Mouse (Mus musculus): ENCODE data around the gene 2410131K14Rik. TPM values are rescaled to one million over a fixed set of nuclear protein-coding genes. Genes with fewer than 3 reads are reported as not detected.

The 2410131K14Rik gene
- 14.0 and 15.5 TPM in 2 replicates for polyA plus RNA-seq (2015; fragmentation: Nextera tagmentation; extraction: Ambion mirVana)

GRCm38 (mm10) chr5:118244606-118245443, at the start of gene 2410131K14Rik, which contains the start of gene Rnft2:
TSS of gene 2410131K14Rik (plus strand) at chr5:118245227.
TSS of gene Rnft2 (minus strand) at chr5:118245116.
- Histone ChIP-seq H3K27me3 (no peaks in the 10 kb centered on the region), H3K9me3 (replicated peaks) (no peaks in the 10 kb centered on the region), H3K36me3 (ENCODE audit: poor library complexity, severe bottlenecking) (peaks cover 41% of the 10 kb centered on the region), H3K4me3 (peak within 1 kb of the TSS; percentile 64), H3K27ac (peak within 1 kb of the TSS; percentile 66), H3K4me1 (peaks cover 28% of the 10 kb centered on the region), H3K9ac (peak within 1 kb of the TSS; percentile 80), H3K4me2 (peak within 1 kb of the TSS; percentile 91)
- ATAC-seq, result peak; percentile 100
- WGBS, result under 1% methylated on average over 68 of the region's 68 CpGs

GRCm38 (mm10) chr5:118197421-118197820, 47.6 kb upstream of the 2410131K14Rik start:
- 0 out of 2 replicates have a peak overlapping the region, but pooled peaks have one; percentile 16 for H3K27ac ChIP-seq
- ATAC-seq, result no peak; the same call in 1 of the 2 replicates
- 70% methylated on average over 13 of the region's 13 CpGs for WGBS
- no peaks in the 10 kb centered on the region for H3K27me3 ChIP-seq
- H3K4me3 ChIP-seq, result no peak overlapping the region
- H3K9me3 ChIP-seq (replicated peaks), result no peaks in the 10 kb centered on the region
- H3K4me2 ChIP-seq, result no peak overlapping the region
- no peak overlapping the region for H3K9ac ChIP-seq
- peaks cover 12% of the 10 kb centered on the region for H3K4me1 ChIP-seq
- peaks cover 26% of the 10 kb centered on the region for H3K36me3 ChIP-seq (ENCODE audit: poor library complexity, severe bottlenecking)

- H3K4me2 ChIP-seq, result no peak overlapping the region
- no peak overlapping the region for H3K4me3 ChIP-seq
- H3K27me3 ChIP-seq, result no peaks in the 10 kb centered on the region
- H3K27ac ChIP-seq, result no peak overlapping the region
- H3K4me1 ChIP-seq, result 0 out of 2 replicates have a peak, but pooled peaks cover 5% of the 10 kb centered on the region
- no peak for ATAC-seq
- 78% methylated on average over 5 of the region's 5 CpGs for WGBS
- no peak overlapping the region for H3K9ac ChIP-seq
- H3K36me3 ChIP-seq (ENCODE audit: poor library complexity, severe bottlenecking), result peaks cover 24% of the 10 kb centered on the region
- H3K9me3 ChIP-seq (replicated peaks), result no peaks in the 10 kb centered on the region
These were observed 45.4 kb upstream of the 2410131K14Rik start for GRCm38 (mm10) chr5:118199670-118200069.

DNA sequence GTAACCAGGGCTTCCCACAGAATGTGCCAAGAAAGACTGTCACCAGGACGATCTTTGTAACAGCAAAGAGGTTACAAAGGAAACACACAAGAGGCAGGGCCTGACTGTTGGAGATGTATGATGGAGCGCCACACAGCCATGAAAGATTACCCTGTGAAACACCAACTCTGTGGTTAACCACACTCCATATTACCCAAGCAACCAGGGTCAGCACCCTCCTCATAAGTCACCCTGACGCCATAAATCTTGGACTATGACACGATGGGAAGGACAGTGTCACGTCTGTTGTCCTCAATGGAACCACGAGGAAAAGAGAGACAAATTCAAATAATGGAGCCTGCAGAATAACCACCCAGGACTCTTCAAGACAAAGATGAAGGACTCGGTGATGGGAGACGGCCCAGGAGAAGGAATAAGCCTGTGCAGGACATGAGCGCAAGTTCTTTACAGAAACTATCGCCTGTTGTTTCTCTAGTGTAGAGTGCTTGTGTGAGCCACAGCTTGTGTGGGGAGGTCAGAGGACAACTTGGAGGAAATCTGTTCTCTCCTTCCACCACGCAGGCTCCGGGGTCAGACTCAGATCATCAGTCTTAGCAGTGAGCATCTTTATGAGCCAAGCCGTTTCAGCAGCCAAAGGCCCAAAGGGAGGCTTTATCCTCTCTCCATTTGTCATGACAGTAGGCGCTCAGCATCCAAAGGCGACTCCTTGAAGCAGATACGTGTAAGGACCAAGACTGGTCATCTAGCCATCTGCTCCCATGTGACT, 40.2 kb upstream of the 2410131K14Rik start:
- no peaks in the 10 kb centered on the region for H3K9me3 ChIP-seq (replicated peaks)
- H3K36me3 ChIP-seq (ENCODE audit: poor library complexity, severe bottlenecking), result peaks cover 41% of the 10 kb centered on the region
- WGBS, result 88% methylated on average over 16 of the region's 16 CpGs
- H3K4me2 ChIP-seq, result no peak overlapping the region
- no peaks in the 10 kb centered on the region for H3K4me1 ChIP-seq
- ATAC-seq, result no peak
- H3K27me3 ChIP-seq, result no peaks in the 10 kb centered on the region
- no peak overlapping the region for H3K4me3 ChIP-seq
- H3K27ac ChIP-seq, result no peak overlapping the region; the same call in 1 of the 2 replicates
- no peak overlapping the region for H3K9ac ChIP-seq

- ATAC-seq, result no peak
- H3K9me3 ChIP-seq (replicated peaks), result no peaks in the 10 kb centered on the region
- H3K4me2 ChIP-seq, result no peak overlapping the region
- WGBS, result 67% methylated on average over 8 of the region's 8 CpGs
- H3K9ac ChIP-seq, result no peak overlapping the region
- no peaks in the 10 kb centered on the region for H3K4me1 ChIP-seq
- no peaks in the 10 kb centered on the region for H3K27me3 ChIP-seq
- no peak overlapping the region for H3K4me3 ChIP-seq
- H3K36me3 ChIP-seq (ENCODE audit: poor library complexity, severe bottlenecking), result peaks cover 36% of the 10 kb centered on the region
- H3K27ac ChIP-seq, result no peak overlapping the region
These were observed 39.2 kb upstream of the 2410131K14Rik start for GRCm38 (mm10) chr5:118205852-118206251.

- Histone ChIP-seq H3K27ac (peak overlapping the region; percentile 15; the same call in 1 of the 2 replicates), H3K36me3 (ENCODE audit: poor library complexity, severe bottlenecking) (peaks cover 16% of the 10 kb centered on the region; the same call in 1 of the 2 replicates), H3K4me2 (peak overlapping the region; percentile 71), H3K27me3 (no peaks in the 10 kb centered on the region), H3K4me1 (peaks cover 20% of the 10 kb centered on the region), H3K9ac (peak overlapping the region; percentile 61), H3K9me3 (replicated peaks) (no peaks in the 10 kb centered on the region), H3K4me3 (peak overlapping the region; percentile 43)
- ATAC-seq, result peak; percentile 62
- WGBS, result 12% methylated on average over 5 of the region's 5 CpGs
These were observed 31.0 kb upstream of the 2410131K14Rik start for GRCm38 (mm10) chr5:118214012-118214411.

- peak; percentile 91 for ATAC-seq
- 6% methylated on average over 24 of the region's 24 CpGs for WGBS
- H3K36me3 ChIP-seq (ENCODE audit: poor library complexity, severe bottlenecking), result peaks cover 17% of the 10 kb centered on the region
These were observed 30.4 kb upstream of the 2410131K14Rik start for GRCm38 (mm10) chr5:118214418-118215154.

GRCm38 (mm10) chr5:118217410-118217809, 27.6 kb upstream of the 2410131K14Rik start:
- no peak for ATAC-seq
- Histone ChIP-seq H3K4me2 (no peak overlapping the region), H3K4me3 (no peak overlapping the region), H3K9ac (no peak overlapping the region), H3K27ac (no peak overlapping the region), H3K9me3 (replicated peaks) (no peaks in the 10 kb centered on the region), H3K27me3 (no peaks in the 10 kb centered on the region), H3K36me3 (ENCODE audit: poor library complexity, severe bottlenecking) (peaks cover 41% of the 10 kb centered on the region), H3K4me1 (peaks cover 20% of the 10 kb centered on the region)
- 79% methylated on average over 6 of the region's 6 CpGs for WGBS

More at GRCm38 (mm10) chr5:118214418-118215154, 30.4 kb upstream of the 2410131K14Rik start:
- peaks cover 20% of the 10 kb centered on the region for H3K4me1 ChIP-seq
- H3K4me3 ChIP-seq, result peak overlapping the region; percentile 43
- no peaks in the 10 kb centered on the region for H3K27me3 ChIP-seq
- no peaks in the 10 kb centered on the region for H3K9me3 ChIP-seq (replicated peaks)
- peak overlapping the region; percentile 15; the same call in 1 of the 2 replicates for H3K27ac ChIP-seq
- H3K4me2 ChIP-seq, result peak overlapping the region; percentile 71
- H3K9ac ChIP-seq, result peak overlapping the region; percentile 61

DNA sequence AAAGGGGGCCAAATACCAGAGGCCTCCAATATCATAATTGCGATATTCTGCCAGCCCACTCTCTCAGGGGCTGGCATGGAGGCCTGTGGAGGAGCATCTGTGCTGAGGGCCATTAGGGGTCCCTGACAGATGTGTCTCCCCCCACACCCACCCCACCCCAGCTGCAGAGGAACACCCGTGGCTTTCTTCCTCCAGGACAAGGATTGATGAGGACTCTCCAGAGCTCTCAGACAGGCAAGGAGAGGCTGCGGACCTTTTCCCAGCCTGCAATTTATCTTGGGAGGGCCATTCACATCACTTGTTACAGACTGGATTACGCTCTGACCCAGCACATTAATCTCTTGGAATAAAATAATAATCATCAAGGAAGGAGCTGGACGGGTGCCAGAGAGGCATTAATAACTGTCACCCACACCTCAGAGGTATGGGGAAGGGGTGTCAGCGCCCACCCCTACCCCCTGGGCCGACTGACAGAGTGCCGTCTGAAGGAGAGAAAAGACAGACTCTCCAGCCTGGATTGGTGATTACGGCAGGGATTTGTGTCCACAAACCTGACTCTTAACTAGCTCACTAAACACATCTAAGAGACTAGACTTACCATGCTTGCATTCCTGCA, 21.8 kb upstream of the 2410131K14Rik start:
- Histone ChIP-seq H3K27ac (no peak overlapping the region), H3K9ac (no peak overlapping the region; the same call in 1 of the 2 replicates), H3K36me3 (ENCODE audit: poor library complexity, severe bottlenecking) (peaks cover 82% of the 10 kb centered on the region), H3K27me3 (no peaks in the 10 kb centered on the region), H3K4me3 (no peak overlapping the region), H3K9me3 (replicated peaks) (no peaks in the 10 kb centered on the region), H3K4me1 (no peaks in the 10 kb centered on the region), H3K4me2 (no peak overlapping the region)
- WGBS, result 82% methylated on average over 9 of the region's 9 CpGs
- no peak for ATAC-seq

- Histone ChIP-seq H3K9me3 (replicated peaks) (no peaks in the 10 kb centered on the region), H3K4me3 (no peak overlapping the region), H3K9ac (no peak overlapping the region), H3K36me3 (ENCODE audit: poor library complexity, severe bottlenecking) (peaks cover 93% of the 10 kb centered on the region), H3K4me2 (no peak overlapping the region), H3K4me1 (no peaks in the 10 kb centered on the region), H3K27ac (no peak overlapping the region), H3K27me3 (no peaks in the 10 kb centered on the region)
- no peak for ATAC-seq
- 91% methylated on average over 13 of the region's 13 CpGs for WGBS
These were observed 14.9 kb upstream of the 2410131K14Rik start for GRCm38 (mm10) chr5:118230071-118230611.

DNA sequence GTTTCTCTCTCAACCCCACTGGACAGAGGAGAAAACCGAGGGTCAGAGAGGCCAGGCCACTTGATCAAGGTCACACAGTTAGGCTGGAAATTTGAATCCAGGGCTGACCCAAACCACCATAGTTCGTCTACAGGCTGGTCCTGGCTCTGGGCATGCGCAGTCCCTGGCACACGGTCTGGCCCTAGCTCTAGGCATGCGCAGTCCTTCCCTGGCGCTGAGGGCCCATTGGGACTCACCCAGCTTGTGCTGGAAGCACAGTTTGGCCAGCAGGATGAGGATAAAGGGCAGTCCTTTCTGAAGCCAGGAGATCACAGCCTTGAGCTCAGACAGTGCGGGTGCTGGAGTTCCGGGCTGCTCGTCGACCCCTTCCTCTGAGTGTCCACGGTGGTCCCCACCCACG, 8.1 kb upstream of the 2410131K14Rik start:
- no peak for ATAC-seq
- peaks cover 76% of the 10 kb centered on the region for H3K36me3 ChIP-seq (ENCODE audit: poor library complexity, severe bottlenecking)

More for the DNA sequence above, 8.1 kb upstream of the 2410131K14Rik start:
- Histone ChIP-seq H3K4me2 (no peak overlapping the region), H3K9ac (no peak overlapping the region), H3K27ac (no peak overlapping the region), H3K27me3 (no peaks in the 10 kb centered on the region), H3K4me1 (no peaks in the 10 kb centered on the region), H3K9me3 (replicated peaks) (no peaks in the 10 kb centered on the region), H3K4me3 (no peak overlapping the region)
- 85% methylated on average over 12 of the region's 12 CpGs for WGBS

All from forebrain, embryonic 13.5 days (tissue).